8 mouse cellular contexts compared by ENCODE assay signal in genomic region chr4:88938712-88939032, GRCm38 (mm10). TPM values are rescaled to one million over a fixed set of nuclear protein-coding genes. Genes with fewer than 3 reads are reported as not detected.
DNase-seq lines count a peak whose midpoint lies in the region; ATAC-seq and TF ChIP-seq lines count a peak whose summit lies in the region.

No protein-coding gene starts in this region.

- H3ac ChIP-seq in myocyte (ENCODE audit: control insufficient read depth, insufficient read length) = peak overlapping the region; percentile 62

- no peaks in the 10 kb centered on the region; the same call in 1 of the 2 replicates for H3K4me1 ChIP-seq in liver, adult 2 months (ENCODE audit: control insufficient read depth, insufficient read depth, low read length)
- 0 out of 2 replicates have a peak, but pooled peaks cover 4% of the 10 kb centered on the region for H3K4me1 ChIP-seq in embryonic facial prominence, embryonic 13.5 days
- no peaks in the 10 kb centered on the region for H3K4me1 ChIP-seq in hindbrain, postnatal 0 days (ENCODE audit: insufficient read depth, low read length)

- no peaks in the 10 kb centered on the region; the same call in 1 of the 2 replicates for H3K79me2 ChIP-seq in liver, adult 2 months (ENCODE audit: control insufficient read depth, insufficient read depth, low read length)
- H3K79me2 ChIP-seq in myocyte (ENCODE audit: control insufficient read depth, insufficient read depth) = peaks cover 94% of the 10 kb centered on the region

- TF ChIP-seq CTCF in liver, adult 2 months (IDR thresholded peaks at IDR 0.05; ENCODE audit: low read depth, low read length) = no peak
- TF ChIP-seq CTCF in hindbrain, postnatal 0 days (IDR thresholded peaks at IDR 0.05; ENCODE audit: low read depth) = 0 out of 2 replicates have a peak, but pooled peaks have one; percentile 15

- H3K9ac ChIP-seq in liver, adult 2 months (ENCODE audit: low read depth, low read length) = no peak overlapping the region
- peak overlapping the region; percentile 69 for H3K9ac ChIP-seq in embryonic facial prominence, embryonic 13.5 days
- H3K9ac ChIP-seq in hindbrain, postnatal 0 days (replicated peaks; ENCODE audit: low read length) = peak overlapping the region; percentile 68

- peak overlapping the region; percentile 13; the same call in 1 of the 2 replicates for H3K4me3 ChIP-seq in liver, adult 2 months (ENCODE audit: insufficient read depth, low read depth, low read length)
- H3K4me3 ChIP-seq in embryonic facial prominence, embryonic 13.5 days = peak overlapping the region; percentile 67
- H3K4me3 ChIP-seq in hindbrain, postnatal 0 days (ENCODE audit: low read length) = peak overlapping the region; percentile 64
- peak overlapping the region; percentile 58 for H3K4me3 ChIP-seq in myocyte

- WGBS in liver, adult 2 months = 20% methylated on average over 11 of the region's 11 CpGs
- WGBS in embryonic facial prominence, embryonic 13.5 days = 7% methylated on average over 11 of the region's 11 CpGs
- 4% methylated on average over 11 of the region's 11 CpGs for WGBS in hindbrain, postnatal 0 days

- H3K36me3 ChIP-seq in liver, adult 2 months (ENCODE audit: control insufficient read depth, insufficient read depth, low read length) = no peaks in the 10 kb centered on the region
- H3K36me3 ChIP-seq in embryonic facial prominence, embryonic 13.5 days = no peaks in the 10 kb centered on the region
- H3K36me3 ChIP-seq in hindbrain, postnatal 0 days (ENCODE audit: insufficient read depth, low read length) = no peaks in the 10 kb centered on the region
- no peaks in the 10 kb centered on the region for H3K36me3 ChIP-seq in myocyte (ENCODE audit: control insufficient read depth, insufficient read depth)

- peak; percentile 11; the same call in 1 of the 2 replicates for ATAC-seq in embryonic facial prominence, embryonic 13.5 days (ENCODE audit: insufficient number of reproducible peaks, insufficient read depth, low FRiP score, low TSS enrichment, low read depth)
- peak; percentile 79; the same call in 1 of the 2 replicates for ATAC-seq in hindbrain, postnatal 0 days

- no peaks in the 10 kb centered on the region for H3K9me3 ChIP-seq in embryonic facial prominence, embryonic 13.5 days
- H3K9me3 ChIP-seq in hindbrain, postnatal 0 days (ENCODE audit: low read length) = no peaks in the 10 kb centered on the region

- H3K27ac ChIP-seq in liver, adult 2 months (replicated peaks; ENCODE audit: insufficient read depth, low read depth, low read length) = no peak overlapping the region
- 0 out of 2 replicates have a peak overlapping the region, but pooled peaks have one; percentile 51 for H3K27ac ChIP-seq in embryonic facial prominence, embryonic 13.5 days
- peak overlapping the region; percentile 83 for H3K27ac ChIP-seq in hindbrain, postnatal 0 days

- H3K4me2 ChIP-seq in embryonic facial prominence, embryonic 13.5 days = peak overlapping the region; percentile 96
- peak overlapping the region; percentile 75 for H3K4me2 ChIP-seq in hindbrain, postnatal 0 days (ENCODE audit: low read depth, low read length)
- peak overlapping the region; percentile 82 for H3K4me2 ChIP-seq in myocyte (ENCODE audit: low read depth)

- H3K27me3 ChIP-seq in liver, adult 2 months (ENCODE audit: control insufficient read depth, insufficient read depth, low read length) = peaks cover 5% of the 10 kb centered on the region; the same call in 1 of the 2 replicates
- peaks cover 46% of the 10 kb centered on the region for H3K27me3 ChIP-seq in embryonic facial prominence, embryonic 13.5 days
- peaks cover 14% of the 10 kb centered on the region; the same call in 1 of the 2 replicates for H3K27me3 ChIP-seq in hindbrain, postnatal 0 days (ENCODE audit: insufficient read depth, low read length)
- no peaks in the 10 kb centered on the region for H3K27me3 ChIP-seq in myocyte (ENCODE audit: control insufficient read depth, insufficient read depth, insufficient read length)

- no peak for DNase-seq in liver, adult 2 months (ENCODE audit: extremely low read depth, low read depth, low spot score)
- no peak for DNase-seq in liver
- no peak for DNase-seq in hindbrain, postnatal 0 days (ENCODE audit: low spot score)
- DNase-seq in embryo, embryonic 9.5 days (ENCODE audit: extremely low spot score) = no peak
- no peak for DNase-seq in B cell, adult 2 months
- no peak for DNase-seq in thymus, postnatal 25 days

- TF ChIP-seq POLR2A in liver, adult 2 months (IDR thresholded peaks at IDR 0.05; ENCODE audit: extremely low read depth, insufficient read depth, low read length) = no peak
- no peak for TF ChIP-seq POLR2A in myocyte (IDR thresholded peaks at IDR 0.05; ENCODE audit: insufficient read length, low read depth)

TF ChIP-seq in myocyte, 11 proteins besides CTCF, POLR2A, EP300 and RAD21:
- TF ChIP-seq SRF (IDR thresholded peaks at IDR 0.05; ENCODE audit: control insufficient read depth, insufficient read length, low read depth) = no peak
- no peak for TF ChIP-seq CEBPB (IDR thresholded peaks at IDR 0.05; ENCODE audit: insufficient read depth, poor library complexity, severe bottlenecking)
- TF ChIP-seq MAX (IDR thresholded peaks at IDR 0.05; ENCODE audit: low read depth) = no peak
- TF ChIP-seq POLR2AphosphoS2 (IDR thresholded peaks at IDR 0.05; ENCODE audit: insufficient read length, low read depth) = no peak
- TF ChIP-seq E2F4 (IDR thresholded peaks at IDR 0.05; ENCODE audit: insufficient read depth) = no peak
- no peak for TF ChIP-seq MYOG (IDR thresholded peaks at IDR 0.05; ENCODE audit: control insufficient read depth in 1 of 3, insufficient read depth in 1 of 3, insufficient read length in 2 of 3, low read depth in 2 of 3)
- no peak for TF ChIP-seq TCF3 (IDR thresholded peaks at IDR 0.05; ENCODE audit: insufficient read length, low read depth)
- no peak for TF ChIP-seq TCF12 (IDR thresholded peaks at IDR 0.05; ENCODE audit: insufficient read depth, poor library complexity, severe bottlenecking)
- TF ChIP-seq USF1 (IDR thresholded peaks at IDR 0.05; ENCODE audit: low read depth) = no peak

RNA-seq across cellular contexts. Expression of gene Ifne, which starts 58.7 kb away (rescaled TPM):
- not detected in 2 replicates for total RNA-seq in liver, adult 2 months (2014; rRNA removed)
- polyA plus RNA-seq in liver, adult 2 months (2012; rRNA removed) = not detected in 2 replicates
- not detected in 2 replicates for polyA plus RNA-seq in embryonic facial prominence, embryonic 13.5 days (2015; fragmentation: Nextera tagmentation; extraction: Ambion mirVana)
- not detected in 2 replicates for total RNA-seq in hindbrain, postnatal 0 days (2014; rRNA removed)
- not detected in 2 replicates for polyA plus RNA-seq in hindbrain, postnatal 0 days (2015; fragmentation: Nextera tagmentation; extraction: Ambion mirVana)
- polyA plus RNA-seq in myocyte (2012; fragmentation: generic; extraction: Trizol) = not detected

Comparison
In these comparisons a context has a peak if more than half of its experiments do, and no peak if none do; other contexts are left out.
1. H3K4me3 ChIP-seq: peak in every context shown above with its lines; median percentile 67 in embryonic facial prominence, embryonic 13.5 days; 64 in hindbrain, postnatal 0 days; 58 in myocyte; 13 in liver, adult 2 months.